Mouse (Mus musculus) forelimb bud, embryonic 11.5 days (tissue): Measurements from ENCODE around the gene Tnfrsf18.

Experiments used
- DNase-seq: peaks from one replicate; pipeline ENCODE4 v3.0.0-alpha.2; 2012; ENCODE audit warnings: low read depth, low spot score

Gene Tnfrsf18

GRCm38 (mm10) chr4:156076911-156077382 lies 51.0 kb downstream of the Tnfrsf18 start:
- no peak for DNase-seq

- DNase-seq = peak; percentile 46
Measured at GRCm38 (mm10) chr4:156077499-156078301, 51.7 kb downstream of the Tnfrsf18 start.
